Mouse (Mus musculus) megakaryocyte, embryonic 14.5 days (primary cell): ENCODE data around the gene Acot5.

Source experiments
- FLI1 ChIP-seq: IDR thresholded peaks from 2 replicates; pipeline ENCODE4 v1.6.1; 2012; ENCODE audit warnings: low read length, inconsistent platforms, mixed read lengths
- GATA1 ChIP-seq: IDR thresholded peaks from 3 replicates; pipeline ENCODE4 v1.6.1; 2012; ENCODE audit warnings: mixed read lengths, low read length, inconsistent platforms, borderline replicate concordance

DNA sequence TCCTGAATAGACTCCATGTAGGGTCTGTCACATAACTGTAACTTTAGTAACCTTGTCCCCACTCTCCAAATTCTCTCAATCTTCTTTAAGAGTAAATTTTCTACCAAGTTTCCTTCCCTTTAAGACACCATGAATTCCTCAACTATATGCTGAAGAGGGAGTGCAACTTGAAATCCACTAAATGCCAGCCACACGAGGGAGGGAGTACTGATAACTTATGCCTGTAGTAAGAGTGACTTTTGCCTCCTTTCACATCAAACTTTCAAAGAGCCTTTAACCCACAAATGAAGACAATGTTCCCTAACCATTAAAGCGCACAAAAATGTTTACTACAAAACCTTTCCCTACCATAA lies 32.3 kb downstream of the Acot5 start:
- TF ChIP-seq FLI1 (no peak), GATA1 (no peak)
